Mouse (Mus musculus) mature B cell (primary cell): ENCODE measurements around the gene Mrps31.

Experiments used
- in situ Hi-C: fragments of 300-500 bp; cut with MboI; formaldehyde crosslinking; loops from 2 replicates; pipeline ENCODE4 v1.14.3; 2019

Gene Mrps31

GRCm38 (mm10) chr8:22411282-22411702, at the start of gene Mrps31:
Mrps31 (plus strand) TSS chr8:22411361.
- in situ Hi-C loops, result no loop called here

GRCm38 (mm10) chr8:22376311-22376710, 34.9 kb upstream of the Mrps31 start:
- in situ Hi-C loops, result no loop called here

GRCm38 (mm10) chr8:22376903-22377302, 34.3 kb upstream of the Mrps31 start:
- in situ Hi-C loops, result no loop called here

- in situ Hi-C loops, result no loop called here
Measured at GRCm38 (mm10) chr8:22380934-22381333, 30.2 kb upstream of the Mrps31 start.

GRCm38 (mm10) chr8:22382824-22383595, 28.2 kb upstream of the Mrps31 start:
- in situ Hi-C loops, result no loop called here

GRCm38 (mm10) chr8:22385158-22385557, 26.0 kb upstream of the Mrps31 start:
- in situ Hi-C loops, result no loop called here

- in situ Hi-C loops, result no loop called here
Measured at GRCm38 (mm10) chr8:22389874-22390273, 21.3 kb upstream of the Mrps31 start.

- in situ Hi-C loops, result no loop called here
Measured at GRCm38 (mm10) chr8:22390766-22391463, 20.2 kb upstream of the Mrps31 start.

GRCm38 (mm10) chr8:22394471-22394870, 16.7 kb upstream of the Mrps31 start:
- in situ Hi-C loops, result no loop called here

GRCm38 (mm10) chr8:22395256-22395655, 15.9 kb upstream of the Mrps31 start:
- in situ Hi-C loops, result no loop called here

GRCm38 (mm10) chr8:22397811-22398141, 13.4 kb upstream of the Mrps31 start:
- in situ Hi-C loops, result no loop called here

- in situ Hi-C loops, result no loop called here
Measured at GRCm38 (mm10) chr8:22398142-22398951, 12.8 kb upstream of the Mrps31 start, which contains the start of gene Slc25a15. Slc25a15 (minus strand) TSS chr8:22398597.

- in situ Hi-C loops, result no loop called here
Measured at GRCm38 (mm10) chr8:22399285-22399880, 11.8 kb upstream of the Mrps31 start.

- in situ Hi-C loops, result no loop called here
Measured at GRCm38 (mm10) chr8:22400593-22400992, 10.6 kb upstream of the Mrps31 start.

GRCm38 (mm10) chr8:22403235-22403634, 7.9 kb upstream of the Mrps31 start:
- in situ Hi-C loops, result no loop called here

GRCm38 (mm10) chr8:22405733-22406132, 5.4 kb upstream of the Mrps31 start:
- in situ Hi-C loops, result no loop called here

GRCm38 (mm10) chr8:22410688-22411281, 376 bp upstream of the Mrps31 start:
- in situ Hi-C loops, result no loop called here

GRCm38 (mm10) chr8:22411971-22412370, 810 bp downstream of the Mrps31 start:
- in situ Hi-C loops, result no loop called here
